Mouse (Mus musculus) common myeloid progenitor, adult 5-6 weeks (primary cell): Measurements from ENCODE around the gene Sgta. TPM values are rescaled to one million over a fixed set of nuclear protein-coding genes. Genes with fewer than 3 reads are reported as not detected.
"Not testable (repeated sequence)": the region's sequence is repeated elsewhere in the genome, so short reads cannot be mapped to it uniquely, and the experiment has no call there.

Experiments
- ATAC-seq: replicated peaks from 2 replicates; pipeline ENCODE4 v1.8.0; 2016; ENCODE audit warnings: low read depth, mild to moderate bottlenecking, moderate TSS enrichment, inconsistent platforms; ENCODE audit not compliant: poor library complexity, severe bottlenecking
- total RNA-seq: library from RNA; stranded (forward); fragments of 200-1000, 187-1606 nt; gene quantifications from 2 replicates; pipeline ENCODE4 v1.2.3, GENCODE M21; 2017

Gene Sgta
- 41.4 and 43.1 TPM in 2 replicates for total RNA-seq

DNA sequence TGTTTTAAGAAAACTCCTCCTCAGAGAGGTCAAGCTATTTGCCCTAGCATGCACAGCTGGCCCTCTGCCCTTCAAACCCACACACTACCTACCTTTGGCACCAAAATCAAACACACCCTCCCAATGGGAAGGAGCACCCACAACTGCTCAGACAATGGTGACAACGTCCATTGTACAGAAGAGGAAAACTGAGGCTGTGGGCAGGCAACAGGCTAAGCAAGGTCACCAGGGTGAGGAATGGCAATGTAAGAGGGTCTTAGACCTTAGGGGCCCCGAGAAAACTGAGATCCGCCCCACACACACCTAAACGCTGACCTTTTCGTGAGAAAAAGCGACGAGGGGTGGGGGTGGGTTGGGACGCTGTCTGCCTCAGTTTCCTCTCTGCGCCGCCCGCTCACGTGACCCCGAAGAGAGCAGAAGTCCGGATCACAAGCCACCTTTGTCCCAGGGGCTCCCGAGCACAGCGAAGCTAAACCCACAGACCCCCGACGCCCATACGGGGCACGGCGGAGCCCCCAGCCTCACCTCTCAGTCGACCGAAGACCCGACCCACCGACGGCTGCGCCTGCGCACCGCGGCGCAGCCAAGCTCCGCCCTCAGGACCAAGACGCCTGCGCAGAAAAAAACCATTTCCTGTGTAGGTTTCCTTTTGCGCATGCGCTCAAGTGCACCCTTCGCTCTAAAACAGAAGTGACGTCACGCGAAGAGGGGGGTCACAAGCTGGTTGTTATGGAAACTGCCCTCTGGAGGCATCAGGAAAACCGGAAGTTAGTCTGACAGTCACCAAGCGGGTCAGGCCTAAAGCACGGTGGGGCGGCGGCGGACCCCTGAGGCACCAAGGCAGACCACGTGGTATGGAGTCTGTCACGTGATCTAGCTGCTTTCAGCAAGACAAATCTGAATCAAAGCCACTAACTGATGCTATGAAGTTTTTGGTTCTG, at the start of gene Sgta:
Gene Sgta, minus strand, starts transcription at position 579 of the 941 bp plus-strand sequence.
- ATAC-seq, result peak; percentile 97

DNA sequence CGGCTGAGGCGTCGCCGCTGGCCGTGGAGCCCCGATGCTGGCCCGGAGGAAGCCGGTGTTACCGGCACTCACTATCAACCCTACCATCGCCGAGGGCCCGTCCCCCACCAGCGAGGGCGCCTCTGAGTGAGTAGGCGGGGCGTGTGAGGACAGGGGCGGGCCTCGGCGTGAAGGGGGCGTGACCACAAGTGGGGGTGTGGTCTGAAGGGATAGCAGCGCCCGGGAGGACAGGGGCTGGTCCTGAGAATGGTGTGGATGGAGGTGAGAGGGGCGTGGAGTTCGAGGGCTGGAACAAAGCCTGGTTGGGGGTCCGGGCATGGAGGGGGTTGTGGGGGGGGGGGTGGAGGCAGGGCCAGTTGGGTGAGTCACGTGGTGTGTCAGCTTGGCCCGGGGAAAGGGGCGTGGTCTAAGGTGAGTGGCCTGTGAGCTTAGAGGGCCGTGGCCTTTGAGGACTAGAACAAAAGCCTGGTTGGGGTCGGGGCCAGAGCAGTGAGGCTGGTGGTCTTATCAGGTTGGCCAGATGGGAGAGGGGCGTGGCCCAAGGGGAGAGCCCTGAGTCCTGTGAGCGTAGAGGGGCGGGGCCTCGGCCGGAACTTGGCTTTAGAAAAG, 46.2 kb upstream of the Sgta start:
- peak; percentile 78 for ATAC-seq

GRCm38 (mm10) chr10:81105565-81106112, 45.7 kb upstream of the Sgta start, which contains the start of gene Map2k2:
Gene Map2k2 (plus strand): TSS chr10:81105915.
- ATAC-seq, result peak; percentile 84

GRCm38 (mm10) chr10:81094931-81095678, 35.1 kb upstream of the Sgta start:
- no peak for ATAC-seq

GRCm38 (mm10) chr10:81092465-81093250, 32.7 kb upstream of the Sgta start:
- 0 out of 2 replicates have a peak, but pooled peaks have one; percentile 34 for ATAC-seq

DNA sequence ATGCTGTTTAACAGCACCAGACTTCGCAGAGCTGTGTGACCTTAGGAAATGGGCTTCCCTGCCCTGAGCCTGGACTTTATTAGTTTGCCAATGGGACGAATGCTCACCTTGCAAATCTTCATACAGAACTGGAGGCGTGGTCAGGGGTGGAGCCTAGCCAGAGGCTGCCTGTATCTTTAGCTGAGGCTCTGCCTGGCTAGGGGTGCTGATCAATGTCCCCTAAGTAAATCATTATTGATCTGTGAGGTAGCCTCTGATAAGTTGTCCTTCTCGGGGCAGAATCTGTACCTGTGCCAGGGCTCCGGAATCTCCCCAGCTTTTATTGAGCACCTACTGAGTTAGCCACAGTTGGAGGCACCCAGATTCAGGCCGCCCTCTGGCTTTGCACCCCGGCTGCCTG, 30.6 kb upstream of the Sgta start:
- ATAC-seq, result no peak

DNA sequence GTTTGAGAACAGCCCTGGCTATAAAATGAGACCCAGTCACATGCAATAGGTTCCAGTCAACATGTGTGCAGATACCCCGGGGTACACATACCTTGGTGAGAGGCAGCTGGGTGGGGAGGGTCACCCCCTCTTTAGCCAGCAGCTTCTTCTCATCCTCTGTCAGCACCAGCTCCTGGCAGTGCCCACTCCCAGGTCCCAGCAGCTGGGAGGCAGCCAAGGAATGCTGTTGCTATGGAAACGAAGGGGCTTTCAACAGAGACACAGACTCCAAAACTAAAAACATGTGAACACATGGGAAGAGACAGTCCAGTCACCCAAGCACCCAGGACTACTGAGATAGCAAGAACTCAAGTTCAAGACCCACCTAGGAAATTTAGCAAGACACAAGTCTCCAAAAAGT, 29.2 kb upstream of the Sgta start:
- no peak for ATAC-seq

DNA sequence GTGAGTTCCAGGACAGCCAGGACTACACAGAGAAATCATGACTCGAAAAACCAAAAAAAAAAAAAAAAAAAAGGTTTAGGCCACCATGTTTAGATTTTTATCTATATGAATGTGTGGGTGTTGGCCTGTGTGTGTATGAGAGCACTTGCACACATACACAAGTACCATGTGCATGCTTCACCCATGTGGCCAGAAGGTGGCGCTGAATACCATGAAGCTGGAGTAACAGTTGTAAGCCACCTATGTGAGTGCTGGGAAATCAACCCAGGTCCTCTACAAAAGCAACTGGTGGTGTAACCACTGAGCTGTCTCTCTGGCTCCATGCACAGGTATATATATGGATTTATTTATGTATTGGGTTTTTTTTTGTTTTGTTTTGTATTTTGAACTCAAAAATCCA, 27.0 kb upstream of the Sgta start:
- no peak for ATAC-seq

DNA sequence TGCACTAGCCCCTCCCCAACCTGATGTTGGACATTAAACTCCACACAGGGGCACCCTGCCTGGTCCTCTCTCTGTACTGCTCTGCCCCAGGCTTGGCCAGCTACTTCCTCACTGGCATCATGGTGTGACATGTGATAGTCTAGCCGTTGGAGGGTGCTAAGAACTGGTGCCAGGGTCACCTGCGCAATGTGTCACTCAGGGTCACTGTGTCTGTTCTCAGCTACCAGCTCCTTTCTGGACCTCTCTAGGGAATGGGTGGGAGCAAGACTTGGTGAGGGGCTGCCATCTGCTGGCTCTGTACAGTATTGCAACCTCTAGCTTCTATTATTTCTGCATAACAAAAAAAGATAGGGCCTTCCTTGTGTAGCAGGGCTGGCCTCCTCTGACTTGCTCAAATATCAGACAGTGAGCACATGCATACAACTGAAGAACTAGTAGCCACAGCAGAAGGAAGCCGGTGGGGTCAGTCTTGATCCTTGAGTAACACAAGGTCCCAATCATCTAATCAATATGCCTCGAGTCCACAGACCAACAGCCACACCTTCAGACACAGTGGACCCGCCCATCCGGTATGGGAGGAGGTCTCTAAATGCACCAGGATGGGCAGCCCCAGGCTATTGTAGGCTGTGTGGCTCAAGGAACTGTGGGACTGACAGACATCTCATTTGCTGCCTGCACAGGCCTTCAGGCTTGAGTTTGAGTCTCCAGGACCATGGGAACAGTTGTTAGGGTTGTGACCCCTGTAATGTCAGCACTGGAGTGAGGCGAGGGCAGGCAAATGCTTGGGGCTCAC, 22.4 kb upstream of the Sgta start:
- peak; percentile 84 for ATAC-seq

DNA sequence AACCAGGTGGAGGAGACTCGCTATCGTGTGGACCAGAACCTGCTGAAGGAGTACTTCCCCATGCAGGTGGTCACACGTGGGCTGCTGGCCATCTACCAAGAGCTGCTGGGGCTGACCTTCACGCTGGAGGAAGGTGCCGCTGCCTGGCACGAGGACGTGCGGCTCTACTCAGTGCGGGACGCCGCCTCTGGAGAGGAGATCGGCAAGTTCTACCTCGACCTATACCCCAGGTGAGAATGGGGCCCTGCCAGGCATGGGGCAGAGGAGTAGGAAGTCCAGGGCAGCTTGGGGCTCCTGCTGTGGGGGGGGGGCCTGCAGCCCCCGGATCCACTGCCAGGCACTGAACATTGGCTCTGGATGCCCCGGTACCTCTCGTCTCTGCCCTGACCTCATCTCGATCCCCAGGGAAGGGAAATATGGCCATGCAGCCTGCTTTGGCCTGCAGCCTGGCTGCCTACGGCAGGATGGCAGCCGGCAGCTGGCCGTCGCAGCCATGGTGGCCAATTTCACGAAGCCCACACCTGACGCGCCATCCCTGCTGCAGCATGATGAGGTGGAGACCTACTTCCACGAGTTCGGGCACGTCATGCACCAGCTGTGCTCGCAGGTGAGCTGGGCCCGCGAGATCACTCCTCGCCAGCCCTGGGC, 20.2 kb upstream of the Sgta start:
- ATAC-seq, result no peak

GRCm38 (mm10) chr10:81077916-81078315, 17.9 kb upstream of the Sgta start:
- ATAC-seq, result no peak

- ATAC-seq, result no peak
Observed at GRCm38 (mm10) chr10:81076356-81076755, 16.4 kb upstream of the Sgta start.

DNA sequence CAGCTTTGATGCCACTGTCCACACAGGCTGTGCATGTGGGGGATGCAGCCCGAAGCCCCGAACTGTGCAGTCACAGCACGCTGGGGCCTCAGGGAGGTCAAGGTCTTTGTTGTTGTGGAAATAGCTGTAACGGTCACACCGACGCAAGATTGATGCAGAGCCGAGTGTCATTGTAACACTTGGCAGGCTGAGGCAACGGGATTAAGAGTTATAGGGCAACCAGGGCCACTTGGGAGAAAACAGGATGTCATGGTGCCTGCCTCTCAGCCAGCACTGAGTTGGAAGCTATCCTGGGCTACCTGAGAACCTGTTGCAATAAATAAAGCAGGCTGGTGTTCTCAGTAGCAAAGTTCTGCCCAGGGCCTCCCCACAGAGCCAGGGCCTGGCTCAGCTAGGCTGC, 15.8 kb upstream of the Sgta start:
- no peak for ATAC-seq

DNA sequence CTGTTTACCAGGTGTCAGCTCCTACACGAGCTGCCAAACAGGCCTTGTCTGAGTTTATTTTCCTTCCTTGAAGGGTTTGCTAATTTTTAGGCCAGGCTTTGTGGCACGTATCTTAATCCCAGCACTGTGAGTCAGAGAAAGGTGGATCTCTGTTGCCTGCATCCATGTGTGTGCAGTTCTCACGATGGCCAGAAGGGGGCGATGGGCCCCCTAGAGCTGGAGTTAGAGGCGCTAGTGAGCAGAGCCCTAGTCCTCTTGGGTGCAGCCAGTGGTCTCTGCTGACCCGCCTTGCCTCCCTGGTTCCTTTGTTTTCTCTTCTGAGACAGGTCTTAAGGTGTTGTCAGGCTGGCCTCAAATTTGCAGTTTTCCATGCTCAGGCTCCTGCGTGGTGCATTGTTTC, 13.5 kb upstream of the Sgta start:
- ATAC-seq, result no peak

DNA sequence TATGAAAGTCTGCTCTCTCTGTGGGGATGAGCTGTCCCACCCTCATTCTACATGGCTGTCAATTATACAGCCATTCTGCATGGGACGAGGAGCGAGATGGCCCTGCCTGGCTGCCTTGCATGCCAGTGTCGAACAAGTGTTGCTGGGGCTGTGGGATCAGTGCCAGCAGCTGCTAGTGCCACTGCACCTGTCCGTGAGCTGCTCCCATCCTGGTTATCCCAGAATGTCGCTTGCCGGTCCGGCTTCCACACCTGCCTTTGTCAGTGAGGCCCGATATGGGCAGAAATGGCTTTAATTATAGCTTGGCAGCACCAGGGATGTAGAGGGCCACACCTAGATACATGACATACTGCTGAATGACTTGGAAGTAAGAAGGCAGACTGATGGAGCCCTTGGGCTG, 12.3 kb upstream of the Sgta start:
- no peak for ATAC-seq

- ATAC-seq, result peak; percentile 97
Observed at GRCm38 (mm10) chr10:81069836-81070235, 9.9 kb upstream of the Sgta start, which contains the start of gene Thop1. Gene Thop1 (plus strand): TSS chr10:81070035.

DNA sequence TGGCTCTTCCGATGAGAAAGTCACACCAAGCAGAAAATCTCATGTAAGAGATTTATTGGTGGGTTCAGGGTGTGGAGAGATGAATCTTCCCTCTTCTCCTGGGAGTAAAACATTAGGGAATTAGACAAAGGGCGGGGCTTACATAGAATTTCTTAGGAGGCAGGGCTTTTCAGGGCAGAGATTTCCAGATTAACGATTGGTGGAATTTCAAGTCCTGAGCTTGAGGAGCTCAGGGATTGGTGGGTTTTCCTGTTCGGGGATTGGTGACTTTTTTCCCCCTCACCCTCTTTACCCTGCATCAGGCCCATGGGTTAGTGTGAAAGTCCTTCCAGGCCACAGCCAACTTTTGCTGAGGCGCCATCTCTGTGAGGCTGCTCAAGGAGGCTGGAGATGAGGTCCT, 8.7 kb upstream of the Sgta start:
- ATAC-seq, result no peak

GRCm38 (mm10) chr10:81064519-81064918, 4.5 kb upstream of the Sgta start:
- ATAC-seq, result not testable (repeated sequence)
